Mouse (Mus musculus): ENCODE results near the gene Gatb. TPM values are rescaled to one million over a fixed set of nuclear protein-coding genes. Genes with fewer than 3 reads are reported as not detected.
"Not testable (repeated sequence)": the region's sequence is repeated elsewhere in the genome, so short reads cannot be mapped to it uniquely, and the experiment has no call there.

Gene Gatb
- polyA plus RNA-seq, 1 experiment from 2014 or later, result 20.0 TPM

GRCm38 (mm10) chr3:85571276-85571675, 2.6 kb upstream of the Gatb start:
- WGBS, result 59% methylated on average over 2 of the region's 2 CpGs

GRCm38 (mm10) chr3:85572502-85572901, 1.4 kb upstream of the Gatb start:
- H3K4me3 ChIP-seq; H3K27me3 ChIP-seq; H3K27ac ChIP-seq (replicated peaks); H3K4me2 ChIP-seq (replicated peaks); ATAC-seq (replicated peaks); H3K9me3 ChIP-seq; H3K4me1 ChIP-seq; H3K9ac ChIP-seq (replicated peaks); H3K36me3 ChIP-seq: not testable (repeated sequence)
- 94% methylated on average over 8 of the region's 8 CpGs for WGBS

More at GRCm38 (mm10) chr3:85571276-85571675, 2.6 kb upstream of the Gatb start:
- no peak for ATAC-seq (replicated peaks)
- H3K4me2 ChIP-seq (replicated peaks), result no peak overlapping the region
- peaks cover 6% of the 10 kb centered on the region for H3K4me1 ChIP-seq
- no peak overlapping the region for H3K9ac ChIP-seq (replicated peaks)
- H3K27ac ChIP-seq (replicated peaks), result no peak overlapping the region
- H3K36me3 ChIP-seq, result no peaks in the 10 kb centered on the region
- no peak overlapping the region for H3K4me3 ChIP-seq
- H3K27me3 ChIP-seq, result no peaks in the 10 kb centered on the region
- no peaks in the 10 kb centered on the region for H3K9me3 ChIP-seq

- no peaks in the 10 kb centered on the region for H3K9me3 ChIP-seq
- no peaks in the 10 kb centered on the region for H3K36me3 ChIP-seq
- H3K9ac ChIP-seq (replicated peaks), result peak overlapping the region; percentile 40
- no peak for ATAC-seq (replicated peaks)
- H3K4me2 ChIP-seq (replicated peaks), result peak overlapping the region; percentile 49
- H3K27me3 ChIP-seq, result no peaks in the 10 kb centered on the region
- H3K4me3 ChIP-seq, result peak overlapping the region; percentile 59
- peaks cover 6% of the 10 kb centered on the region for H3K4me1 ChIP-seq
- 21% methylated on average over 6 of the region's 6 CpGs for WGBS
- H3K27ac ChIP-seq (replicated peaks), result peak overlapping the region; percentile 68
These were observed 579 bp upstream of the Gatb start for GRCm38 (mm10) chr3:85573216-85573863.

- 87% methylated on average over 2 of the region's 2 CpGs for WGBS
- ATAC-seq (replicated peaks), result no peak
- H3K27ac ChIP-seq (replicated peaks), result no peak overlapping the region
These were observed 8.8 kb downstream of the Gatb start for GRCm38 (mm10) chr3:85582726-85583125.

GRCm38 (mm10) chr3:85583194-85583593, 9.3 kb downstream of the Gatb start:
- Histone ChIP-seq H3K27ac (replicated peaks) (no peak overlapping the region), H3K9me3 (no peaks in the 10 kb centered on the region), H3K4me2 (replicated peaks) (no peak overlapping the region), H3K27me3 (no peaks in the 10 kb centered on the region), H3K4me3 (no peak overlapping the region), H3K9ac (replicated peaks) (no peak overlapping the region), H3K36me3 (no peaks in the 10 kb centered on the region), H3K4me1 (no peaks in the 10 kb centered on the region)
- no peak for ATAC-seq (replicated peaks)
- WGBS, result 89% methylated on average over 5 of the region's 5 CpGs

More at GRCm38 (mm10) chr3:85582726-85583125, 8.8 kb downstream of the Gatb start:
- H3K4me2 ChIP-seq (replicated peaks), result no peak overlapping the region
- H3K36me3 ChIP-seq, result no peaks in the 10 kb centered on the region
- H3K9me3 ChIP-seq, result no peaks in the 10 kb centered on the region
- H3K27me3 ChIP-seq, result no peaks in the 10 kb centered on the region
- no peaks in the 10 kb centered on the region for H3K4me1 ChIP-seq
- no peak overlapping the region for H3K4me3 ChIP-seq
- H3K9ac ChIP-seq (replicated peaks), result no peak overlapping the region

GRCm38 (mm10) chr3:85584966-85585365, 11.0 kb downstream of the Gatb start:
- Histone ChIP-seq H3K4me1 (no peaks in the 10 kb centered on the region), H3K27ac (replicated peaks) (no peak overlapping the region), H3K9ac (replicated peaks) (no peak overlapping the region), H3K9me3 (no peaks in the 10 kb centered on the region), H3K36me3 (no peaks in the 10 kb centered on the region), H3K4me3 (no peak overlapping the region), H3K27me3 (no peaks in the 10 kb centered on the region), H3K4me2 (replicated peaks) (no peak overlapping the region)
- 90% methylated on average over 4 of the region's 4 CpGs for WGBS
- ATAC-seq (replicated peaks), result no peak

GRCm38 (mm10) chr3:85588701-85589100, 14.8 kb downstream of the Gatb start:
- H3K9ac ChIP-seq (replicated peaks), result no peak overlapping the region
- H3K27me3 ChIP-seq, result no peaks in the 10 kb centered on the region
- ATAC-seq (replicated peaks), result no peak
- H3K27ac ChIP-seq (replicated peaks), result no peak overlapping the region
- no peak overlapping the region for H3K4me3 ChIP-seq
- H3K36me3 ChIP-seq, result no peaks in the 10 kb centered on the region
- H3K9me3 ChIP-seq, result no peaks in the 10 kb centered on the region
- 74% methylated on average over 2 of the region's 2 CpGs for WGBS
- no peak overlapping the region for H3K4me2 ChIP-seq (replicated peaks)
- H3K4me1 ChIP-seq, result no peaks in the 10 kb centered on the region

- WGBS, result 82% methylated on average over 3 of the region's 3 CpGs
These were observed 16.3 kb downstream of the Gatb start for GRCm38 (mm10) chr3:85590090-85590754.

GRCm38 (mm10) chr3:85592067-85592466, 18.1 kb downstream of the Gatb start:
- no peak for ATAC-seq (replicated peaks)
- H3K4me3 ChIP-seq, result no peak overlapping the region
- H3K9ac ChIP-seq (replicated peaks), result no peak overlapping the region
- no peaks in the 10 kb centered on the region for H3K36me3 ChIP-seq
- no peaks in the 10 kb centered on the region for H3K9me3 ChIP-seq
- no peak overlapping the region for H3K27ac ChIP-seq (replicated peaks)
- no peaks in the 10 kb centered on the region for H3K27me3 ChIP-seq
- H3K4me2 ChIP-seq (replicated peaks), result no peak overlapping the region
- no peaks in the 10 kb centered on the region for H3K4me1 ChIP-seq
- 89% methylated on average over 4 of the region's 4 CpGs for WGBS

More at GRCm38 (mm10) chr3:85590090-85590754, 16.3 kb downstream of the Gatb start:
- no peak overlapping the region for H3K9ac ChIP-seq (replicated peaks)
- no peaks in the 10 kb centered on the region for H3K9me3 ChIP-seq
- H3K4me3 ChIP-seq, result no peak overlapping the region
- H3K36me3 ChIP-seq, result no peaks in the 10 kb centered on the region
- H3K4me2 ChIP-seq (replicated peaks), result no peak overlapping the region
- no peaks in the 10 kb centered on the region for H3K4me1 ChIP-seq
- no peak for ATAC-seq (replicated peaks)
- H3K27me3 ChIP-seq, result no peaks in the 10 kb centered on the region
- H3K27ac ChIP-seq (replicated peaks), result no peak overlapping the region; the same call in 1 of the 2 replicates

GRCm38 (mm10) chr3:85592640-85593252, 18.8 kb downstream of the Gatb start:
- H3K36me3 ChIP-seq, result no peaks in the 10 kb centered on the region
- WGBS, result 97% methylated on average over 5 of the region's 5 CpGs
- no peaks in the 10 kb centered on the region for H3K4me1 ChIP-seq
- H3K27ac ChIP-seq (replicated peaks), result no peak overlapping the region
- no peaks in the 10 kb centered on the region for H3K27me3 ChIP-seq
- H3K9ac ChIP-seq (replicated peaks), result no peak overlapping the region
- H3K4me3 ChIP-seq, result no peak overlapping the region
- no peak for ATAC-seq (replicated peaks)
- H3K9me3 ChIP-seq, result no peaks in the 10 kb centered on the region
- no peak overlapping the region for H3K4me2 ChIP-seq (replicated peaks)

- no peak for ATAC-seq (replicated peaks)
- no peak overlapping the region for H3K9ac ChIP-seq (replicated peaks)
- no peaks in the 10 kb centered on the region for H3K36me3 ChIP-seq
- no peak overlapping the region for H3K27ac ChIP-seq (replicated peaks)
- no peaks in the 10 kb centered on the region for H3K9me3 ChIP-seq
- WGBS, result 81% methylated on average over 3 of the region's 3 CpGs
- H3K4me3 ChIP-seq, result no peak overlapping the region
- no peaks in the 10 kb centered on the region for H3K4me1 ChIP-seq
- H3K4me2 ChIP-seq (replicated peaks), result no peak overlapping the region
- H3K27me3 ChIP-seq, result no peaks in the 10 kb centered on the region
These were observed 20.5 kb downstream of the Gatb start for GRCm38 (mm10) chr3:85594452-85594851.

GRCm38 (mm10) chr3:85599526-85599925, 25.6 kb downstream of the Gatb start:
- H3K36me3 ChIP-seq, result no peaks in the 10 kb centered on the region
- H3K4me1 ChIP-seq, result peaks cover 13% of the 10 kb centered on the region; the same call in 1 of the 2 replicates
- no peak overlapping the region for H3K4me2 ChIP-seq (replicated peaks)
- H3K4me3 ChIP-seq, result no peak overlapping the region
- no peak overlapping the region for H3K27ac ChIP-seq (replicated peaks)
- no peaks in the 10 kb centered on the region for H3K27me3 ChIP-seq
- no peaks in the 10 kb centered on the region for H3K9me3 ChIP-seq
- 78% methylated on average over 3 of the region's 3 CpGs for WGBS
- ATAC-seq (replicated peaks), result no peak
- H3K9ac ChIP-seq (replicated peaks), result no peak overlapping the region
